Mouse (Mus musculus) forebrain, embryonic 13.5 days (tissue): ENCODE data around the gene Gm20388. TPM values are rescaled to one million over a fixed set of nuclear protein-coding genes. Genes with fewer than 3 reads are reported as not detected.

Experiments used
- ATAC-seq: fragments of 200-750 bp; cut with Nextera tagmentation; 2 replicates; pipeline ENCODE4 v1.8.0; 2017
- H3K27ac ChIP-seq: fragments of 300-500 bp; sonication (generic); 2 replicates; pipeline ENCODE4 v1.5.1; 2015; ENCODE audit warnings: inconsistent platforms, mild to moderate bottlenecking, moderate library complexity
- H3K27me3 ChIP-seq: fragments of 300-500 bp; sonication (generic); 2 replicates; pipeline ENCODE4 v1.6.1; 2015; ENCODE audit warnings: mild to moderate bottlenecking, inconsistent platforms
- H3K36me3 ChIP-seq: fragments of 300-500 bp; sonication (generic); 2 replicates; pipeline ENCODE4 v1.6.1; 2015; ENCODE audit warnings: mild to moderate bottlenecking, inconsistent platforms; ENCODE audit not compliant: poor library complexity, severe bottlenecking
- H3K4me1 ChIP-seq: fragments of 300-500 bp; sonication (generic); 2 replicates; pipeline ENCODE4 v1.6.1; 2015; ENCODE audit warnings: inconsistent platforms
- H3K4me2 ChIP-seq: fragments of 300-500 bp; sonication (generic); 2 replicates; pipeline ENCODE4 v1.6.1; 2015; ENCODE audit warnings: inconsistent platforms, mild to moderate bottlenecking, moderate library complexity
- H3K4me3 ChIP-seq: fragments of 300-500 bp; sonication (generic); 2 replicates; pipeline ENCODE4 v1.5.1; 2015; ENCODE audit warnings: mild to moderate bottlenecking, inconsistent platforms
- H3K9ac ChIP-seq: fragments of 300-500 bp; sonication (generic); 2 replicates; pipeline ENCODE4 v1.6.1; 2015; ENCODE audit warnings: mild to moderate bottlenecking, inconsistent platforms
- H3K9me3 ChIP-seq: fragments of 300-500 bp; sonication (generic); replicated peaks from 2 replicates; pipeline ENCODE4 v1.6.1; 2016; ENCODE audit warnings: inconsistent platforms
- WGBS: fragments of 180-500 bp; shearing (Covaris S2); methylation state at CpG from one replicate; pipeline ENCODE4 v1.1.7; 2015; 5-methylcytosine and 5-hydroxymethylcytosine counted together
- polyA plus RNA-seq: library from polyadenylated mRNA; unstranded; fragments of >200 nt; fragmentation: Nextera tagmentation; extraction: Ambion mirVana; gene quantifications from 2 replicates; pipeline ENCODE4 v1.2.1, GENCODE M21; 2015

Gm20388 gene
- polyA plus RNA-seq, 1 experiment from 2014 or later, result 5.6 TPM

- no peak overlapping the region for H3K9ac ChIP-seq
- WGBS, result 79% methylated on average over 7 of the region's 7 CpGs
- no peaks in the 10 kb centered on the region; the same call in 1 of the 2 replicates for H3K9me3 ChIP-seq
- H3K36me3 ChIP-seq, result no peaks in the 10 kb centered on the region
- no peaks in the 10 kb centered on the region for H3K27me3 ChIP-seq
- H3K4me1 ChIP-seq, result peaks cover 56% of the 10 kb centered on the region
- H3K27ac ChIP-seq, result peak overlapping the region; percentile 80
- H3K4me2 ChIP-seq, result no peak overlapping the region
- H3K4me3 ChIP-seq, result no peak overlapping the region
- ATAC-seq, result no peak
Observed at GRCm38 (mm10) chr8:120432438-120432837, 521.8 kb downstream of the Gm20388 start.

- Histone ChIP-seq H3K9me3 (no peaks in the 10 kb centered on the region; the same call in 1 of the 2 replicates), H3K36me3 (no peaks in the 10 kb centered on the region), H3K9ac (0 out of 2 replicates have a peak overlapping the region, but pooled peaks have one; percentile 35), H3K4me3 (no peak overlapping the region), H3K4me1 (peaks cover 56% of the 10 kb centered on the region), H3K4me2 (no peak overlapping the region), H3K27me3 (no peaks in the 10 kb centered on the region), H3K27ac (peak overlapping the region; percentile 80)
- ATAC-seq, result no peak
- WGBS, result 53% methylated on average over 7 of the region's 7 CpGs
Observed at GRCm38 (mm10) chr8:120433143-120433542, 522.5 kb downstream of the Gm20388 start.

GRCm38 (mm10) chr8:120433734-120434133 lies 523.1 kb downstream of the Gm20388 start:
- H3K4me3 ChIP-seq, result no peak overlapping the region
- no peaks in the 10 kb centered on the region for H3K36me3 ChIP-seq
- H3K9me3 ChIP-seq, result no peaks in the 10 kb centered on the region; the same call in 1 of the 2 replicates
- WGBS, result 100% methylated on average over 1 of the region's 1 CpGs
- H3K4me2 ChIP-seq, result no peak overlapping the region
- no peak overlapping the region for H3K9ac ChIP-seq
- ATAC-seq, result no peak
- H3K4me1 ChIP-seq, result peaks cover 56% of the 10 kb centered on the region
- H3K27me3 ChIP-seq, result no peaks in the 10 kb centered on the region
- H3K27ac ChIP-seq, result peak overlapping the region; percentile 80; the same call in 1 of the 2 replicates

GRCm38 (mm10) chr8:120435781-120436180 lies 525.1 kb downstream of the Gm20388 start:
- Histone ChIP-seq H3K27ac (no peak overlapping the region), H3K9me3 (no peaks in the 10 kb centered on the region; the same call in 1 of the 2 replicates), H3K9ac (no peak overlapping the region), H3K4me2 (no peak overlapping the region), H3K36me3 (no peaks in the 10 kb centered on the region), H3K4me1 (peaks cover 69% of the 10 kb centered on the region), H3K27me3 (no peaks in the 10 kb centered on the region), H3K4me3 (no peak overlapping the region)
- WGBS, result 93% methylated on average over 15 of the region's 15 CpGs
- no peak for ATAC-seq

GRCm38 (mm10) chr8:120436491-120437030 lies 525.9 kb downstream of the Gm20388 start:
- Histone ChIP-seq H3K9ac (peak overlapping the region; percentile 5; the same call in 1 of the 2 replicates), H3K27me3 (no peaks in the 10 kb centered on the region), H3K36me3 (no peaks in the 10 kb centered on the region), H3K9me3 (no peaks in the 10 kb centered on the region; the same call in 1 of the 2 replicates), H3K4me2 (no peak overlapping the region), H3K4me1 (peaks cover 72% of the 10 kb centered on the region), H3K4me3 (no peak overlapping the region), H3K27ac (peak overlapping the region; percentile 91)
- 46% methylated on average over 5 of the region's 5 CpGs for WGBS
- no peak for ATAC-seq

GRCm38 (mm10) chr8:120437207-120437606 lies 526.6 kb downstream of the Gm20388 start:
- 74% methylated on average over 1 of the region's 1 CpGs for WGBS
- Histone ChIP-seq H3K9ac (peak overlapping the region; percentile 5; the same call in 1 of the 2 replicates), H3K4me2 (no peak overlapping the region), H3K36me3 (no peaks in the 10 kb centered on the region), H3K27me3 (no peaks in the 10 kb centered on the region), H3K27ac (peak overlapping the region; percentile 91), H3K4me3 (no peak overlapping the region), H3K9me3 (no peaks in the 10 kb centered on the region; the same call in 1 of the 2 replicates), H3K4me1 (peaks cover 78% of the 10 kb centered on the region)
- ATAC-seq, result no peak

GRCm38 (mm10) chr8:120437666-120438395 lies 527.2 kb downstream of the Gm20388 start:
- ATAC-seq, result peak; percentile 26; the same call in 1 of the 2 replicates
- no peaks in the 10 kb centered on the region for H3K27me3 ChIP-seq

GRCm38 (mm10) chr8:120439309-120439708 lies 528.7 kb downstream of the Gm20388 start:
- ATAC-seq, result peak; percentile 86
- peaks cover 73% of the 10 kb centered on the region for H3K4me1 ChIP-seq
- H3K9me3 ChIP-seq, result no peaks in the 10 kb centered on the region
- WGBS, result 2% methylated on average over 19 of the region's 19 CpGs
- H3K36me3 ChIP-seq, result no peaks in the 10 kb centered on the region
- H3K4me2 ChIP-seq, result peak overlapping the region; percentile 40
- H3K27me3 ChIP-seq, result no peaks in the 10 kb centered on the region
- H3K27ac ChIP-seq, result peak overlapping the region; percentile 91
- peak overlapping the region; percentile 50 for H3K9ac ChIP-seq
- H3K4me3 ChIP-seq, result no peak overlapping the region

More at GRCm38 (mm10) chr8:120437666-120438395, 527.2 kb downstream of the Gm20388 start:
- Histone ChIP-seq H3K36me3 (no peaks in the 10 kb centered on the region), H3K9ac (peak overlapping the region; percentile 38), H3K4me3 (no peak overlapping the region), H3K4me2 (no peak overlapping the region; the same call in 1 of the 2 replicates), H3K27ac (peak overlapping the region; percentile 91), H3K4me1 (peaks cover 78% of the 10 kb centered on the region), H3K9me3 (no peaks in the 10 kb centered on the region; the same call in 1 of the 2 replicates)
- WGBS, result 37% methylated on average over 21 of the region's 21 CpGs

- 52% methylated on average over 12 of the region's 12 CpGs for WGBS
Observed at GRCm38 (mm10) chr8:120440739-120441138, 530.1 kb downstream of the Gm20388 start.

GRCm38 (mm10) chr8:120441637-120442036 lies 531.0 kb downstream of the Gm20388 start:
- Histone ChIP-seq H3K4me2 (no peak overlapping the region), H3K27me3 (no peaks in the 10 kb centered on the region), H3K4me1 (peaks cover 64% of the 10 kb centered on the region), H3K9me3 (no peaks in the 10 kb centered on the region), H3K27ac (no peak overlapping the region; the same call in 1 of the 2 replicates), H3K4me3 (no peak overlapping the region), H3K9ac (0 out of 2 replicates have a peak overlapping the region, but pooled peaks have one; percentile 50), H3K36me3 (no peaks in the 10 kb centered on the region)
- ATAC-seq, result no peak
- WGBS, result 85% methylated on average over 6 of the region's 6 CpGs

More at GRCm38 (mm10) chr8:120440739-120441138, 530.1 kb downstream of the Gm20388 start:
- Histone ChIP-seq H3K36me3 (no peaks in the 10 kb centered on the region), H3K9ac (peak overlapping the region; percentile 50), H3K27ac (peak overlapping the region; percentile 91), H3K4me1 (peaks cover 69% of the 10 kb centered on the region), H3K4me3 (no peak overlapping the region), H3K27me3 (no peaks in the 10 kb centered on the region), H3K4me2 (no peak overlapping the region), H3K9me3 (no peaks in the 10 kb centered on the region)
- ATAC-seq, result no peak

GRCm38 (mm10) chr8:120442306-120443003 lies 531.8 kb downstream of the Gm20388 start:
- Histone ChIP-seq H3K4me1 (peaks cover 58% of the 10 kb centered on the region), H3K4me2 (no peak overlapping the region)
- no peak for ATAC-seq

More at GRCm38 (mm10) chr8:120442306-120443003, 531.8 kb downstream of the Gm20388 start:
- 61% methylated on average over 4 of the region's 4 CpGs for WGBS
- Histone ChIP-seq H3K27ac (peak overlapping the region; percentile 35; the same call in 1 of the 2 replicates), H3K27me3 (no peaks in the 10 kb centered on the region), H3K4me3 (no peak overlapping the region), H3K9me3 (no peaks in the 10 kb centered on the region), H3K36me3 (no peaks in the 10 kb centered on the region), H3K9ac (no peak overlapping the region)
